Mouse (Mus musculus): ENCODE measurements around the gene Dcaf1.

DNA sequence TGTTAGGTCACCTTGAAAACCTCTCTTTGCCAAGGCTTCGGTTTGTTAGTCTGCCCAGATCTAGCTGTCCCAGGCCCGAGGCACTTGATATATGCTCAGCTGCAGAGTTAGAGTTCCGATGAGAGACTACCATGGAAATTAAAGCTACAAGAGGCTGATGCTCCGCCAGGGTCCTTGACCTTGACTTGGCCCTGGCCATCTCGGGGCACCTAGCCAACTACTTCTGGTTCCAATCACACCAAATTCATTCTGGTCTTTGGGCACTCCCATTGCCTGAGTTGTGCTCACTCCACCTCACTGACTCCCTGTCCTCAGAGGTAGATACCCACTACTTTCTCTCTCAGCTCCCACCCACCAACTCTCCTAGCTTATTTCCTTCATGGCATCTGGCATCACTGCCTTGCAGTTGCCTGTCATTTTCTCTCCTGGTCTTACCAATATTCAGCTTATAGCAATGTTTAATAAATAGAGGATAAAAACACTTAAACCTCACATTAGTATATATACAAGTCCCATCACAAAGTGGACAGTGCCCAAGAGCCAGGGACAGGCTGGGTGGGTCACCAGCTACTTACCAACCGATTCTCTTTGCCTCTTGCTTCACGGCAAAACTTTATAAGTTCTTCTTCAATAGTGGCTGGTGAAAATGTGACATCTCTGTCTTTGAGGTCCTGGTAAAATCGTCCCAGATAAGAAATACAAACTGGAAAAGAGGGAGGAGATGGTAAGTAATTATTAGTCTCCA lies 69.0 kb downstream of the Dcaf1 start:
- no peak for TF ChIP-seq POLR2A (IDR thresholded peaks at IDR 0.05; ENCODE audit: extremely low read depth, insufficient read depth, low read length)
- TF ChIP-seq CTCF (IDR thresholded peaks at IDR 0.05; ENCODE audit: low read depth, low read length): no peak
